Mouse (Mus musculus) CH12.LX (cell line): ENCODE results near the gene Rom1. TPM values are rescaled to one million over a fixed set of nuclear protein-coding genes. Genes with fewer than 3 reads are reported as not detected.
A peak's percentile ranks its signal among the peaks of the same experiment; 100 is the strongest.

Experiments used
- DNase-seq: peaks from one replicate; pipeline ENCODE4 v3.0.0-alpha.2; 2013; ENCODE audit errors: extremely low read depth
- H3K27ac ChIP-seq: 2 replicates; pipeline ENCODE4 v1.5.1; 2012; ENCODE audit warnings: low read depth, mild to moderate bottlenecking, control low read depth, moderate library complexity; ENCODE audit not compliant: insufficient read depth
- H3K27me3 ChIP-seq: replicated peaks from 2 replicates; pipeline ENCODE3; 2012; ENCODE audit warnings: inconsistent platforms
- H3K36me3 ChIP-seq, 2 experiments: replicated peaks in 1 of 2; 2 replicates each; pipeline versions ENCODE3 to v1.6.1; 2012; ENCODE audit warnings: inconsistent platforms in 1 of 2, low read length in 1 of 2, mild to moderate bottlenecking in 1 of 2, mixed read lengths in 1 of 2, moderate library complexity in 1 of 2; ENCODE audit not compliant: control insufficient read depth in 1 of 2, insufficient read depth in 1 of 2
- H3K4me1 ChIP-seq, 2 experiments: 2 replicates each; pipeline ENCODE4 v1.6.1; 2012; ENCODE audit warnings: inconsistent platforms in 1 of 2, moderate library complexity in 1 of 2; ENCODE audit not compliant: insufficient read depth in 2 of 2, control insufficient read depth in 1 of 2
- H3K4me2 ChIP-seq: 2 replicates; pipeline ENCODE4 v1.6.1; 2012; ENCODE audit warnings: low read depth, mild to moderate bottlenecking, control low read depth; ENCODE audit not compliant: poor library complexity, insufficient read depth, severe bottlenecking
- H3K4me3 ChIP-seq, 3 experiments: fragments of 150-350 bp in 1 of 3; sonication (generic) in 1 of 3; replicated peaks in 1 of 3; 2 replicates each; pipeline versions ENCODE3 to v1.5.1; 2011 to 2012; ENCODE audit warnings: low read depth in 2 of 3, low read length in 2 of 3, mild to moderate bottlenecking in 2 of 3, moderate library complexity in 2 of 3, control low read depth in 1 of 3, improper control_type of control experiment in 1 of 3, inconsistent platforms in 1 of 3, mixed read lengths in 1 of 3; ENCODE audit not compliant: poor library complexity in 1 of 3
- H3K79me2 ChIP-seq: replicated peaks from 2 replicates; pipeline ENCODE4 v1.6.1; 2012; ENCODE audit warnings: mild to moderate bottlenecking, moderate library complexity; ENCODE audit not compliant: control insufficient read depth, poor library complexity, insufficient read depth, severe bottlenecking; ENCODE audit errors: extremely low read depth
- H3K9ac ChIP-seq: 2 replicates; pipeline ENCODE4 v1.6.1; 2012; ENCODE audit warnings: low read depth, mild to moderate bottlenecking, control low read depth, moderate library complexity; ENCODE audit not compliant: insufficient read depth
- H3K9me3 ChIP-seq: replicated peaks from 2 replicates; pipeline ENCODE3; 2012; ENCODE audit warnings: low read length, inconsistent platforms, mixed read lengths
- CHD1 ChIP-seq: IDR thresholded peaks from 2 replicates; pipeline ENCODE4 v1.6.1; 2012; ENCODE audit warnings: low read depth, low read length, improper control_type of control experiment, inconsistent platforms
- CTCF ChIP-seq, 2 experiments: IDR thresholded peaks in 1 of 2; conservative IDR thresholded peaks in 1 of 2; 2 replicates each; pipeline ENCODE4 v1.5.1; 2011 to 2012; ENCODE audit warnings: low read depth in 2 of 2, low read length in 2 of 2, improper control_type of control experiment in 1 of 2, inconsistent platforms in 1 of 2, mild to moderate bottlenecking in 1 of 2, moderate library complexity in 1 of 2
- ELF1 ChIP-seq: IDR thresholded peaks from 2 replicates; pipeline ENCODE4 v1.6.1; 2014; ENCODE audit warnings: low read depth, mild to moderate bottlenecking, inconsistent platforms, low read length, improper control_type of control experiment
- ETS1 ChIP-seq: conservative IDR thresholded peaks from 2 replicates; pipeline ENCODE4 v1.6.1; 2012; ENCODE audit warnings: low read depth, mild to moderate bottlenecking, inconsistent platforms, low read length, improper control_type of control experiment, moderate library complexity
- GABPA ChIP-seq: IDR thresholded peaks from 2 replicates; pipeline ENCODE4 v1.6.1; 2012; ENCODE audit warnings: low read depth, low read length, improper control_type of control experiment, inconsistent platforms; ENCODE audit not compliant: insufficient replicate concordance
- HCFC1 ChIP-seq: IDR thresholded peaks from 2 replicates; pipeline ENCODE4 v1.6.1; 2012; ENCODE audit warnings: low read depth, mild to moderate bottlenecking, inconsistent platforms, low read length, improper control_type of control experiment
- KAT2A ChIP-seq: IDR thresholded peaks from 2 replicates; pipeline ENCODE4 v1.6.1; 2012; ENCODE audit warnings: low read length, improper control_type of control experiment, inconsistent platforms; ENCODE audit not compliant: insufficient replicate concordance
- MXI1 ChIP-seq: IDR thresholded peaks from 2 replicates; pipeline ENCODE4 v1.6.1; 2011; ENCODE audit warnings: mild to moderate bottlenecking, low read depth, low read length, improper control_type of control experiment
- NRF1 ChIP-seq: IDR thresholded peaks from 2 replicates; pipeline ENCODE4 v1.6.1; 2014; ENCODE audit warnings: low read depth, mild to moderate bottlenecking, inconsistent platforms, low read length, improper control_type of control experiment, moderate library complexity
- POLR2AphosphoS2 ChIP-seq: IDR thresholded peaks from 2 replicates; pipeline ENCODE4 v1.6.1; 2011; ENCODE audit warnings: low read depth, low read length, improper control_type of control experiment
- SIN3A ChIP-seq: IDR thresholded peaks from 2 replicates; pipeline ENCODE4 v1.6.1; 2012; ENCODE audit warnings: low read length, improper control_type of control experiment, inconsistent platforms
- TCF12 ChIP-seq: IDR thresholded peaks from 2 replicates; pipeline ENCODE4 v1.6.1; 2014; ENCODE audit warnings: low read depth, mild to moderate bottlenecking, inconsistent platforms, low read length, improper control_type of control experiment
- UBTF ChIP-seq: IDR thresholded peaks from 2 replicates; pipeline ENCODE4 v1.6.1; 2012; ENCODE audit warnings: low read depth, mild to moderate bottlenecking, inconsistent platforms, low read length, improper control_type of control experiment, moderate library complexity
- ZC3H11A ChIP-seq: IDR thresholded peaks from 2 replicates; pipeline ENCODE4 v1.6.1; 2012; ENCODE audit warnings: low read depth, mild to moderate bottlenecking, inconsistent platforms, low read length, improper control_type of control experiment
- dilution Hi-C: fragments of 300-500 bp; cut with MboI; formaldehyde crosslinking; loops from 2 replicates; pipeline ENCODE4 v1.14.3; 2020; ENCODE audit warnings: low sequenced_read_pairs; ENCODE audit not compliant: extremely low pct_unique_long_range_greater_than_20kb, extremely low pct_ligation_motif_present
- in situ Hi-C: fragments of 300-500 bp; cut with MboI; formaldehyde crosslinking; loops from 3 replicates; pipeline ENCODE4 v1.14.3; 2019; ENCODE audit warnings: low sequenced_read_pairs, low pct_ligation_motif_present, low pct_unique_long_range_greater_than_20kb, mixed read lengths
- polyA plus RNA-seq: library from polyadenylated mRNA; unstranded; fragments of >175 nt; gene quantifications from 2 replicates; pipeline ENCODE4 v1.2.1, GENCODE M21; 2012; ENCODE audit warnings: low read depth; ENCODE audit not compliant: insufficient read length
- total RNA-seq, 2 experiments: library from RNA; depleted of rRNA; stranded (reverse); fragments of 300-350 nt in 1 of 2; fragments of >200 nt in 1 of 2; gene quantifications; 2 replicates each; pipeline ENCODE4 v1.2.3; 2012 to 2014

Gene Rom1
- total and polyA plus RNA-seq, 3 experiments = 4.2 to 5.6 (median 4.8) TPM

GRCm38 (mm10) chr19:8945251-8945650, 16.1 kb upstream of the Rom1 start:
- H3K4me2 ChIP-seq = no peak overlapping the region
- H3K27ac ChIP-seq = no peak overlapping the region
- no peaks in the 10 kb centered on the region for H3K27me3 ChIP-seq
- no peak for DNase-seq
- dilution Hi-C loops = no loop called here
- peaks cover 42% of the 10 kb centered on the region for H3K79me2 ChIP-seq
- H3K9me3 ChIP-seq = no peaks in the 10 kb centered on the region
- peaks cover 14 to 35% of the 10 kb centered on the region in 2 experiments for H3K4me1 ChIP-seq
- peaks cover 61 to 74% of the 10 kb centered on the region in 2 experiments for H3K36me3 ChIP-seq
- TF ChIP-seq UBTF = no peak
- no peak for TF ChIP-seq KAT2A
- no peak for TF ChIP-seq ETS1
- no peak for TF ChIP-seq NRF1
- TF ChIP-seq CTCF (conservative IDR thresholded peaks at IDR 0.05 in 1 of 2, IDR thresholded peaks at IDR 0.05 in 1 of 2; ENCODE audit: low read depth in 2 of 2, low read length in 2 of 2) = no peak
- TF ChIP-seq, all 38 proteins: peak for 0
- in situ Hi-C loops = no loop called here
- no peak overlapping the region for H3K4me3 ChIP-seq
- peak overlapping the region; percentile 21; the same call in 1 of the 2 replicates for H3K9ac ChIP-seq

GRCm38 (mm10) chr19:8944750-8945149, 15.6 kb upstream of the Rom1 start:
- Histone ChIP-seq H3K27me3 (no peaks in the 10 kb centered on the region), H3K4me2 (peak overlapping the region; percentile 41; the same call in 1 of the 2 replicates), H3K4me1 (peaks cover 16 to 38% of the 10 kb centered on the region in 2 experiments), H3K4me3 (no peak overlapping the region), H3K9me3 (no peaks in the 10 kb centered on the region), H3K9ac (peak overlapping the region; percentile 21; the same call in 1 of the 2 replicates)
- TF ChIP-seq SIN3A = peak; percentile 61; the same call in 1 of the 2 replicates
- 0 out of 2 replicates have a peak, but pooled peaks have one; percentile 50 for TF ChIP-seq CHD1
- TF ChIP-seq ELF1 = peak; percentile 41
- peak; percentile 47; the same call in 1 of the 2 replicates for TF ChIP-seq HCFC1
- no peak for TF ChIP-seq GABPA
- no peak for TF ChIP-seq ZC3H11A
- TF ChIP-seq MXI1 = peak; percentile 37
- TF ChIP-seq, all 38 proteins: peak for 5
- Histone ChIP-seq H3K79me2 (peaks cover 42% of the 10 kb centered on the region), H3K27ac (no peak overlapping the region), H3K36me3 (peaks cover 61 to 75% of the 10 kb centered on the region in 2 experiments)
- dilution Hi-C loops = no loop called here
- peak; percentile 65 for DNase-seq
- in situ Hi-C loops = no loop called here

GRCm38 (mm10) chr19:8944062-8944461, 14.9 kb upstream of the Rom1 start:
- Histone ChIP-seq H3K27me3 (no peaks in the 10 kb centered on the region), H3K4me1 (peaks cover 16 to 40% of the 10 kb centered on the region in 2 experiments), H3K27ac (no peak overlapping the region), H3K4me3 (peak overlapping the region in 2 of 3 experiments; percentile 17 to 23), H3K79me2 (peaks cover 42% of the 10 kb centered on the region), H3K4me2 (peak overlapping the region; percentile 91), H3K9me3 (no peaks in the 10 kb centered on the region), H3K9ac (peak overlapping the region; percentile 97), H3K36me3 (peaks cover 61 to 76% of the 10 kb centered on the region in 2 experiments)
- DNase-seq = no peak
- dilution Hi-C loops (no loop called here), in situ Hi-C loops (no loop called here)
- TF ChIP-seq TCF12 (0 out of 2 replicates have a peak, but pooled peaks have one; percentile 4), POLR2AphosphoS2 (no peak)
